Mouse (Mus musculus) adrenal gland, postnatal 25 days (tissue): Measurements from ENCODE around the gene Atp1b3. TPM values are rescaled to one million over a fixed set of nuclear protein-coding genes. Genes with fewer than 3 reads are reported as not detected.
"Not testable (repeated sequence)": the region's sequence is repeated elsewhere in the genome, so short reads cannot be mapped to it uniquely, and the experiment has no call there.

Source experiments
- DNase-seq: peaks from one replicate; pipeline ENCODE4 v3.0.0; 2021; ENCODE audit warnings: mixed read lengths
- long read RNA-seq: library from polyadenylated mRNA; stranded (forward); transcript quantifications from one replicate; pipeline ENCODE4 v2.0.0, GENCODE M21; 2021
- total RNA-seq: library from RNA; stranded (reverse); gene quantifications from 2 replicates; pipeline ENCODE4 v1.2.3, GENCODE M21; 2021

The Atp1b3 gene
- total RNA-seq = 192 and 215 TPM in 2 replicates
- long read RNA-seq, transcript Atp1b3-201 (7 exons, 1,994 nt) = major isoform, 141 of 167 reads
- long read RNA-seq, partial matches to known transcripts = 1 of 167 reads
- long read RNA-seq, other reads (novel, unspliced or antisense) = 25 of 167 reads

DNA sequence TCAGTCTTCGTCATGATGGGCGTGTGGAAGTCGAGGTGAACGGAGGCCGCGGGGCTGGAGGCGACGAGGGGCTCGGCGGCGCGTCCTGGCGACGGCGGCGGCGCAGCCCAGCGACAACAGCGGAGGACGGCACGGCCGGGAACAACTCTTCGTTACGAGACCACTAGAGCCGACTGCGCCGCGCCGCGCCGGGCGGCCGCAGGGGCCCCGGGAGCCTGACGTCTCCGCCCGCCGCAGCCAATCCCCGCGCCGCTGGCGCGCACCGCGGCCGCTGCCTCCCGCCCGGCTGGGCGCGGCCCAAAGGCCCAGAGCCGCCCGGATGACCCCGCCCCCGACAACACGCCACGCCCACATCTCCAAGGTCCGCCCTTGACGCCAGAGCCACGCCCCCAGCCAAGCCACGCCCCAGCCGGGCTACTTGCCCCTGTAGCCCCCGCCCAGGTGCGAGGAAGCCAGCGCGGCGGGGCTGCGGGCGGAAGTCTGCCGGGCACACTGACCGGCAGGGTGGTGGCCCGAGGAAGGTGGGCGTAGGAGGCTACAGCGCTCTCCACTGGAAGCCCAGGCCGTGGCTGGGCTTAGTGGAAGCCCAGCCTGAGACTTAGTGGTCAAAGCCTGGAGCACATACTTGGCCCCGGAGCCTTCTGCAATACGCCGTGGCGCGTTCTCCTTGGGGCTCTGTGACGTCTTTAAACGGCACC is at the start of gene Atp1b3:
Gene Atp1b3, minus strand, starts transcription at position 302 of the 698 bp plus-strand sequence.
- DNase-seq = peak; percentile 100

DNA sequence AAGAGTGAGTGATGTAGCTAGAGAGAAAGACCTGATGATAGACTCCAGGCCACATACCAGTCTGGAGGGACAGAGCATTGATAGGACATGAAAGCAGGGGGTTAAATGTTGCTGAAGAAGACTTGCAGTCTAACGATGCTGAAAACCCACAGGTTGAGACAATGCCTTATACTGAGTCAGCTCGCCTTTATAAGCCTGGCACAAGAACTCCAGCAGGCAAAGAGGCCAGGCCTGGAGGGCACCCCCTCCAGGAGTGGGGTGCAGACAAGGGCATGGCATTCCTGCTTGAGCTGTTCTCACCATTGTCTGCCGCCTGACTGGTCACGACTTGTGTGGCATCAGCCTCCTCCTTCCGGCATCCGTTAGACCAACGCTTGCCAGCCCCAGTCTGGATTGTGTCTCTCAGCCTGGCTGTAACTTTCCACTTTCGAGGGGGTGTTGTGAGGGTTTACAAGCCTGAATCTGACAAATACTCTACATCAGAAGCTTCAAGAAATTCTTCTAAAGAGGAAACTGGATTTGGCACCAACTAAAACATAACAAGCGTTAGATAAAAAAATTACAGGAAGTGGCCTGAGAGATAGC is 48.7 kb upstream of the Atp1b3 start:
- no peak for DNase-seq

DNA sequence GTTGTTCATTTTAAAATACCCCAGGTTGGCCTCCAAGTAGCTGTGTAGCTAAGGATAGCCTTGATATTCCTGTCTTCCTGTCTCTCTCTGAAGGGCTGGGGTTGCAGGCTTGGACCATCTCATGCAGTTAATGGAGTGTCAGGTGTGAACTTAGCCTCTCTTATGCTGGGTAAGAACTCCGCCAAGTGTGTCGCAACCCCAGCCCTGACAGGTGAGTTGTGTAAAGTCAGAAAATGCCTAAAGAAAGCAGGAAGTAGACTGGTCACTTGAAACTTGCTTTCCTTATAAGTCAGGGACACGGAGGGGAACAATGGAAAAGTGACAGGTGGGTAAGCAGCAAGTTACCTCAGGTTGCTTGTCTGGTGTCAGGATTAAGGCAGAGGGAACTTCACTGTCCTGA is 40.1 kb upstream of the Atp1b3 start:
- DNase-seq = no peak

DNA sequence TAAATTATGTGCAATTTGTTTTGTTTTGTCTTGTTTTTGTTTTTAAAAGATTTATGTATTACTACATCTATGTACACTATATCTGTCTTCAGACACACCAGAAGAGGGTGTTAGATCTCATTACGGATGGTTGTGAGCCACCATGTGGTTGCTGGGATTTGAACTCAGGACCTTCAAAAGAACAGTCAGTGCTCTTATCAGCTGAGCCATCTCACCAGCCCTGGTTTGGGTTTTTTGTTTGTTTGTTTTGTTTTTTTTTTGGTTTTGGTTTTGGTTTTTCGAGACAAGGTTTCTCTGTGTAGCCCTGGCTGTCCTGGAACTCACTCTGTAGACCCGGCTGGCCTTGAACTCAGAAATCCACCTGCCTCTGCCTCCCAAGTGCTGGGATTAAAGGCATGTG is 35.7 kb upstream of the Atp1b3 start:
- not testable (repeated sequence) for DNase-seq

DNA sequence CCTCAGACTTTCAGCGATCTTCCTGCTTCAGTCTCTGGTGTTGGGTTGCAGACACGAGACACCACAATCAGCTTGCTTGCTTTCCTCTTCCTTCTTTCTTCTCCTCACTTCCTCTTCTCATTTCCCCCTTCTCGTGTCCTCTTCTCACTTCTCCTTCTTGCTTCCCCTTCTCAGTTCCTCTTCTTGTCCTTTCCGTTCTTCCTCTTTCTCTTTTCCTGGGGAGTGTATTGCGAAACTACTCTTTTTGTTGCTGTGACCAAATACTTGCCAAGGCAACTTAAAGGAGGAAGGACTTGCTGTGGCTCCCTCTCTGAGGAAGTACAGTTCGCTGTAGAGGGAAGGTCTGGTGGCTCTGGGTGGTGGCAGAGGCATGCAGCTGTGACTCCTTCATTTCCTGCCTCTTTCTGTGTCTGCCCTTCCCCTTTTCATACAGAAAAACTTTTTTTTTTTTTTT is 35.2 kb upstream of the Atp1b3 start:
- DNase-seq = no peak

DNA sequence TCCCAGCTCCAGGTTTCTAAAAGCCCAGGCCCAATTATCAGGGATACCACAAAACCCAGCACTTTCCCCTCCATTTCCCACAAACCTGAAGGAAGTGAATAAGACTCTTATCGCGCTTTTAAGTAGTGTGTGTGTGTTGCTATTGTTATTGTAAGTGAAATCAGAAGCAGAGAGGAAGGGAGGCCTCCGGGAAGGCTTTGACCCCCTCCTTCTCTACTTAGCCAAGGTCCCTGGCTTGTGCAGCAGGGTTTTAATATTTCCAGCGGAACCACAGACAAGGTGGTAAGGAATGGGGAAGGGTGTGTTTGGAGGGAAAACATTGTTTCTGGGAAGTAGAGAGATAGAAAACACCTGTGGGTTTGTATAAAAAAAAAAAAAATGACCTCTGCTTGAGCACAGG is 34.4 kb upstream of the Atp1b3 start:
- DNase-seq = no peak

DNA sequence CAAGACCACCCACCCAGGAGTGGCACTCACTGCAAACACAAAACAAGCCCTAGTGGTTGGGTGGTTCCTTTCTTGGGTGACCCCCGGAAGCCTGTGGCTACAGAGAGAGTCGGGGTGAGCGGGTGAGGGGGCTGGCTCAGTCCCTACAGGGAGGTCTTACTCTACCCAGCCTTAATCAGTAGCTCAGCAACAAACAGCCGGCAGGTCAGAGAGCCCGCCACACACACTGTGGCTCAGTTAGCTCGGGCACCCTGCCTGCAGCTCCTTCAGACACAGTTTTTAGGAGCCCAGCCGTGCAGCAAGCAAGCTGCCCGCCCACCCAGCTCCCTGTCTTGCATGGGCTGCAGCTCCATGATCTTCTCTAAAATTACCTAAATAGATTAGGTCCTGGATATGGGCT is 33.9 kb upstream of the Atp1b3 start:
- DNase-seq = no peak

DNA sequence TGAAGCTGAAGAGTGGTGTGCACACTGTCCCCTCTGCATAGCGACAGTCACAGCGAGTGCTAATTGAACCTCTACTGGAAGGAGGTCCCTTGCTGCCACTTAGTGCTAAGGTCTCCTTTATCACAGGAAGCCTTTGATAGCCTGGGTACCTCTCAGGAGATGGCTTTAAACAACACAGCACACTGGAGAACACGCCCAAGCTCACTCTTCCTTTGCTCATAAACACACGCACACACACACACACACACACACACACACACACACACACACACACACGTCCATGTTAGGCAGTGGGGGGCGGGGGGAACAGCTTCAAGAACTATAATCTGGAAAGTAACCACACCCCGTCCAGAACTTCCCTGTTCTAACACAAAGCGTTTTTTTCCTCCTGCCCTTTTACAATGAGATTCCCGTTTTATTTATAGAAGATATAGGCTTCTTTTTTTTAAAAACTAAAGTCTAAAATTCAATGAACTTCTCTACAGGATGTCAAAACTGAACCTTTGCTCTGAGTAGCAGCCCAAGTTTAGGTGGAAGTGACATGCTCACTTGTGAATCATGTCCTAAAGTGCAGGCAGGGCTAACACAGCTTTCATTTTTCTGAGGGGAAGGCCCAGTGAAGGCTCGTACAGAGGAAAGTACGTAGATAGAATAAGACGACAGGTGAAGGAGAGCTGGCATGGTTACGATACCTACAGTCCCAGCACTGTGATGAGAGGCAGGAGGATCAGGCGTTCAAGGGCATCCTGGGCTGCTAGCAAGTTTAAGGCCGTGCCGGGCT is 30.9 kb upstream of the Atp1b3 start:
- DNase-seq = no peak

DNA sequence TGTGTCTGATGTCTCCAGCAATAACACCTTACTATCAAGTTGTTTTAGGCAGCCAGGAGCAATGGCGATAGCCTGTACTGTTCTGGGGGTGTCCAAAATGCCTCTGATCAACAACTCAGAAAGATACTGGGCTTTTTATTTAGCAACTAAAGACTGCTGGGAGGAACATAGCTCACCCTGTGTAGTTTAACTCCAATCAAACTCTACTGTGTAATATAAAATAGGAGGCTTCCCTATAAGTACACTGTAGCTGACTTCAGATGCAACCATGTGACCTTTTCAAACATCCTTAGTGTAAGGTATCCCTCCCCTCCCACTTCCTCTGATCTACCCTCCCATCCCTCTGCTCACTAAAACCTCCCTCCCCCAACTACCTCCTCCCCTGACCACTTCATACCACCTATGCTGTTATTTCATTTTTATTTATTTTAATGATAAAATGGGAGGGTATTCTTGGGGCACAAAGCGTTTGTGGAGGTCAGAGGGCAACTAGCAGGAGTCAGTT is 29.5 kb upstream of the Atp1b3 start:
- DNase-seq = no peak

DNA sequence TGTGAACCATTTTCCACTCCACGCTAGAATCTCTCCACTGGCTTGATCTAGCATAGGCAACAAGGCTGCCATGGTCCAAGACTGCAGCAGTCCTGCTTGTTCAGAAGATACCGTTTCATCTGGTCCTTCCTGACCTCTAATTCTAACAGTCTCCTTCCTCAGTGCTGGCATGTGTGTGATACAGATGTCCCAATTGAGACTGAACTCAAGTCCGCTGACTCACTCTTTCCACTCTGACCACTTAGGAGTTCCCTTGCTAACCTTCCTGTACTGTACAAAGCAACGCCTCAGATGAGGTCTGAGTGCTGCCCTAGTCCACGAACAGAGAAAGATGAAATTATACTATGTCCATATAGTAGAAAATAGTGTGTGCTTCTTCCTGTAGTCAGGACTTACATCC is 28.9 kb upstream of the Atp1b3 start:
- no peak for DNase-seq

DNA sequence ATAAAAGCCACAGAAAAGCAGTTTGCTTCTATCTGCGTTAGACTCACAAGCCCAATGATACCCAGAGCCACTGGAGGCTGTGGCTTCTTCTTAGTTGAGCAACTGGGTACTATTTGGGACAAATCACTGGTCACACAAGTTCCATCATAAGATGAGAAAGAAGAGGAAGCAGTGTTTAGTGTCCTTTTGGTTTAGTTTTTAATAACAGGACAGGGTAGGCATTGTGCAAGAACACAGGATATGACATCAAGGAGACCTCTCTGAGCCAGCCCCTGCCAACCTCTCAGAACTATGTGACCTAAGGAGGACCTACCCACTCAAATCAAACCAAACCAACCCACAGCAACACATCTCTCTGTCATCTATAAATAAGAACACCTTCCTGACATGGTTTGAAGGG is 27.7 kb upstream of the Atp1b3 start:
- no peak for DNase-seq

DNA sequence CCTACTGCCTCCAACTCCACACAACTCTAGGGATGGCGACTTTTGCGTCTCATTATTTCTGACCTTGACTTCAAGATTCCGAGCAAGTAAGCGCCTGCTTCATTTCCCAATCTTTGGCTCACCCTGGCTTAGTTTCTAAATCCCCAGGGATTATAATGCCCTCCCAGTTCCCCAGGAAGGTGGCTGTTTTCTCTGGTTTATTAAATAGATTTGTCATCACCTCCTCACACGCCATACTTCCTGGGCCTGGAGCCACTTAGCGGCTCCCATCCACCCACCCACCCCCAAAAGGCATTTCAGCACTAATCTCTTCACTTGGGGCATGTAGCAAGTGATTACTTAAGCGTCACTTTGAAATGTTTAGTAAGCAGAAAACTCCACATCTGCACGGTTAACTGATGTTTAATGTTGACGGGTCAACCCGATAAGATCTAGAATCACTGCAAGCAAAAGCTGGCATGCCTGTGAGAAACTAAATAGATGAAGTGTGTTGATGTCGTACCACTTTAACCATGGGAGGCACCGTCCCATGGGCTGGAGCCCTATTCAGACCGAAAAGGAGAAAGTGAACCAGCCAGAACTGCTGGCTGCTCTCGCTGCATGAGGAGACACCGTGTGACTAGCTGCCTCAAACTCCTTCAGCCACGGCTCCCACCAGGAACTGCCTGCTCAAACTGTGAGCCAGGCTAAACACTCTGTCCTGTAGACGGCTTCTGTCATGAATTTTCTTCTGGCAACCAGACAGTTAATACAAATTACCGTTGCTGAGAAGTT is 19.7 kb upstream of the Atp1b3 start:
- DNase-seq = no peak

DNA sequence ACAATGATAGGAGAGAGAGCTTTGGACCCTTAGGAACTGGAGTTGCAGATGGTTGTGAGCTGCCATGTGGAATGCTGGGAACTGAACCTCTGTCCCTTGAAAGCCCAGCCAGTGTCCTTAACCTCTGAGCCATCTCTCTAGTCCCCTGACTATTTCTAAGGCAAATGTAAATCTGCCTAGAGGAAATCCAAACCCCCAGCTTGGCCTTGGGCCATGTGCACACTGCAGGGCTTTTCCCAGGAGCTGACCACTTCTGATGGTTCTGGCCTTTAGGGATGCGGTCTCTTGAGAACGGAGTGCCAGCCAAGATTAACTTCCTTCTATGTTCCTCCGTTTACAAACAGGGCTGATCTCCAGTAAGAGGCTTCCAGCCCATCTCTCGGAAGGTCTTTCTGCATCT is 18.5 kb upstream of the Atp1b3 start:
- no peak for DNase-seq

DNA sequence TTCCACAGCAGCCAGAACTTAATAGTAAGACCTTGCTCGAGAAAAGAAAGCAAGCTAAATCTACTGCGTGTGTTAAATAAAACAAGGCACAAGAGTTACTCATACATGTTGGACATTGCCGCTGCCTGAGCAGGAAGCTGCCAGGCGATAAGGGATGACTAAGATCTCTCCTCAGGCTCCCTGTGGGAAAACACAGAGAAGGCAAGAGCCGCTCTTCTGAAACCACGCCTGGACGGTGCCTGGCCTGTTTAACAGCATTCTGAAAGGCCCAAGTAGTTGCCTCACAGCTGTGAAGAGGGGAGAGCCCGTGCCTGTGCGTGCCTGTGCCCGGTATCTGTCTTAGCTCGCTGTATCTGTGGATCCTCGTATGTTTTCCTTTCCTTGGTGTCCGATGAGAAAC is 17.2 kb upstream of the Atp1b3 start:
- DNase-seq = peak; percentile 48

DNA sequence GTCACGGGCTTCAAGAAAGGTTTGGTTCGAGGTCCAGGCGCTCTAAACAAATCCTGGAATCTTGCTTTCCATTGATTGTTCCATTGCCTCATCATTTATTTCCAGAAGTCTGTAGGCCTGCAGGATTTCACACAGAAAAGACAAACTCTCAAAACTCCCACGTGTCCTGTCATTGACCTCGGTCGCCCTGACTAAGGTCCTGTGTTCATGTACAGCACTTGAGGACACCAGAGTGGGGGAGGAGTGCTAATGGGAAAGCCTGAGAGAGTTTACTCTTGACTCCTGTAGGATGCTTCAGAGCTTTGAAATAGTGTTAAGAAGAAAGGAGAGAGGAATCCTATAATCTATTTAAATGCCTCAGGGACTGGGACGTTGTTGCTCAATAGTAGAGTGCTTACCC is 15.3 kb upstream of the Atp1b3 start:
- no peak for DNase-seq

DNA sequence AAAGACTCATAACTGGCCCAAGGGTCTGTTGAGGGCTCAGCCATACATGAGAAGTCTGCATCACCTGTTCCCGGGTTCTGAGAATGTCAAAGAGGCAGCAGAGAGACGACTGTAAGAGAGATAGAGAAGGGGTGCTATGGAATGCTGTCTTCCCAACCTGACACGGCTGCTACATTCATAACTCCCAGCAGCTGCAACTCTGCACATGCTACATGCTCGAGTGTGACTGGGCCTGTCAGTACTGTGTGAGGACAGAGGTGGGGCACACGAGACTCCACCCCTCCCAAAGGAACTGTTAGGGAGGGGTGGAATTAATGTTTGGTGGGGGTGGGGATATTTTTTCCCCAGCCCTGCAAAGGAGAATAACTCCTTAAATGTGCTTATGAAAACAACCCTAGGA is 14.5 kb upstream of the Atp1b3 start:
- no peak for DNase-seq

DNA sequence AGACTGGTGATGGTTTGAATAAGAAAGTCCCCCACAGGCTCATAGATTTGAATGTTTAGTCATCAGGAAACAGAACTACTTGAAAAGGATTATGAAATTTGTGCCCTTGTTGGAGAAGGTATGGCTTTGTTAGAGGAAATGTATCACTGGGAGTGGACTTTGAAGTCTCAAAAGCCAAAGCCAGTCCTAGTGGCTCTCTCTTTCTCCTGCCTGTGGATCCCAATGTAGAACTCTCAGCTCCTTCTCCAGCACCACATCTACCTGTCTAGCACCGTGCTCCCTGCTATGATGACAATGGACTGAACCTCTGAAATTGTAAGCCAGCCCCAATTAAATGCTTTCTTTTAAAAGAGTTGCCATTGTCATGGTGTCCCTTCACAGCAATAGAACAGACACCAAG is 12.9 kb upstream of the Atp1b3 start:
- no peak for DNase-seq

DNA sequence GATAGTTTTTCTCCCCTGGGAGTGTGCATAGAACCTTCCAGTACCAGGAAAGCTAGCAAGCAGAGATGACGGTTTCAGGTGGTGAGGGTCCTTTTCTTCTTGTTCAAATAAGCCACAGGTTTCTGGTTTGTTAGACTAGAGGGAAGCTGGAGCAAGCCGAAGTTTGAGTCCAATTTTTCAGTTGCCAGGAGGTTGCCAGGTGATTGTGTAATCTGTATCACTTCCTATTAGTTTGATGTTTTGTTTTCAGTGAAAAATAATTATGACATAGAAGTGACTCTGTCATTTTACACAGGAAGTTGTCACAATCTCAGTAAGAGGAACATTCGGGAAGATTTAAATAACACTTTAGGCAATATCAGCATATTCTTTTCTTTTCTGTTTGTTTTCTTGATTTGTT is 11.6 kb upstream of the Atp1b3 start:
- DNase-seq = no peak

DNA sequence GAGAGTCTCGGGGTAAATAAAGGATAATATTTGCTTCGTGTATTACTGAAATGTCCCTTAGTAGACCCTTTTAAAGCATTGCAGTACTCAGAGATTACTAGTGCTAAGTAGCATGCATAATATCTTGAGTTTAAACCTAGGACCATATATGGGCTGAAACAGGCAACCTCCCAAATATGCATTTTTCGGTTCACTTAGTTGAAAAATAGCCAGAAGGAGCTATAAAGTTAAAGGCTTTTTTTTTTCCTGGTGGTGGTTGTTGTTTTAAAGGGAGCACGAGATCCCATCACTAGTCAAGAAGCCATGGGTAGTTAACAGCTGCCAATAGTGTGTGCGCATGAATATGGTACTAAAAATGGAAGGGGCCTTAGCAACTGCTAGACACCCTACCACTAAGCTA is 6.8 kb upstream of the Atp1b3 start:
- no peak for DNase-seq

DNA sequence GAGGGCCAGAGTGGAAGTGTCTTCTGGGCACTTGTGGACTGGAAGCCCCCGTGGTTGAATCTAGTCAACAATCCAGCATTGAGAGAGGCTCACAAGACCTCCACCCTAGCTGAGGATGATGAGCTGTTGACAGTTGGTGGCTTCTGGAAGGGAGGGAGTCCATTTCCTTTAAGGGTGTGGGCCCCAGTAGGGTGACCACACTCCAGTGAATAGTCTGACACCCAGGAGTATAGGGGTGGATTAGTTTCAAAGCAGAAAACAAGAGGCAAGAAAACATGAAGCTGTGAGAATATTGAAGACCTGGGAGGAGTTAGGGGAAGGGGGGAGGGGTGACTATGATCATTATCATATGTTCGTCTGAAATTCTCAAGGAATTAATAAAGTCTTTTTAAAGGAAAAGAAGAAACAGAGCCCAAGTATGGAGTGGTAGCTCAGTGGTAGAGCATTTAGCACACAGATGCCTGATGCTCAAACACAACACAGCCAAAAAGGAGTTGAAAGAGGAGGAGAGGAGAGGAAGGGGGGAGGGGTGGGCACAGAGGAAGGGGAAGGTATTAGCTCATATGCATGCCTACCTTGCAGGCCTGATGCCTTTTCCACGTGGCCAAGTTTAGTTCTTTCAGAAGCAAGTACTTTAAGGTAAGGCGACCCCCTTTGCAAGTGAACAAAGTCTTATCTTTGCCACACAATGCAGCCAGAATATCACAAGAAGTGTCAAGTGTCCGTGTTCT is 5.6 kb upstream of the Atp1b3 start:
- DNase-seq = no peak

DNA sequence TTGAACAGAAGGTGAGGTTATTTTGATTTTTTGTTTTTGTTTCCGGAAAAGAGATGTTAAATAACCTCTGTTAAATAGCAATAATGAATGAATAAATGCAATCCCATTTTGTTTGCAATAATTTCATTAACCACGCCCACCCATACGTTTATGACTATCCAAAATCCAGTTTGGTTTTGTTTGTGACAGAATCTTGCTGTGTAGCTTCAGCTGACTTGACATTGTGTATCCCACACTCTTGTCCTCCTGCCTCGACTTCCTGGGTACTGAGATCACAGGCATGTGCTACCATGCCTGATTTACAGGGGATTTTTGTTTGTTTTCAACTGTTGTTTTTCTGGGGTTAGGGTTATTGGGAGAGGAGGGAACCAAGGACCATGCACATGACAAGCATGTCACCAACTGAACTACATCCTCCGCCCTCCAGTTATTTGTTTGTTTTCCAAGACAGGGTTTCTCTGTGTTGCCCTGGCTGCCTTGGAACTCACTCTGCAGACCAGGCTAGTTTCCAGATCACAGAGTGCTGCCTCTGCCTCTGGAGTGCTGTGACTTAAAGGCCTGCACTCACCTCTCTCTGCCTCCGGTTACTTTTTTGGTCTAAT is 1.1 kb upstream of the Atp1b3 start:
- no peak for DNase-seq
